Mouse (Mus musculus) embryonic facial prominence, embryonic 15.5 days (tissue): ENCODE measurements around the gene Tango6. TPM values are rescaled to one million over a fixed set of nuclear protein-coding genes. Genes with fewer than 3 reads are reported as not detected.

ENCODE experiments used
- ATAC-seq: fragments of 200-750 bp; cut with Nextera tagmentation; 2 replicates; pipeline ENCODE4 v1.8.0; 2017; ENCODE audit warnings: low read depth, moderate TSS enrichment; ENCODE audit not compliant: insufficient number of reproducible peaks, low FRiP score, low TSS enrichment
- H3K27ac ChIP-seq: fragments of 300-500 bp; sonication (generic); replicated peaks from 2 replicates; pipeline ENCODE4 v1.5.1; 2015; ENCODE audit warnings: mild to moderate bottlenecking, inconsistent platforms
- H3K27me3 ChIP-seq: fragments of 300-500 bp; sonication (generic); 2 replicates; pipeline ENCODE4 v1.6.1; 2015; ENCODE audit warnings: inconsistent platforms
- H3K36me3 ChIP-seq: fragments of 300-500 bp; sonication (generic); 2 replicates; pipeline ENCODE4 v1.6.1; 2015; ENCODE audit warnings: mild to moderate bottlenecking, inconsistent platforms
- H3K4me1 ChIP-seq: fragments of 300-500 bp; sonication (generic); 2 replicates; pipeline ENCODE4 v1.6.1; 2015; ENCODE audit warnings: inconsistent platforms
- H3K4me2 ChIP-seq: fragments of 300-500 bp; sonication (generic); replicated peaks from 2 replicates; pipeline ENCODE4 v1.6.1; 2015; ENCODE audit warnings: mild to moderate bottlenecking, inconsistent platforms
- H3K4me3 ChIP-seq: fragments of 300-500 bp; sonication (generic); replicated peaks from 2 replicates; pipeline ENCODE4 v1.5.1; 2015; ENCODE audit warnings: mild to moderate bottlenecking, inconsistent platforms
- H3K9ac ChIP-seq: fragments of 300-500 bp; sonication (generic); 2 replicates; pipeline ENCODE4 v1.6.1; 2015; ENCODE audit warnings: inconsistent platforms
- H3K9me3 ChIP-seq: fragments of 300-500 bp; sonication (generic); replicated peaks from 2 replicates; pipeline ENCODE4 v1.6.1; 2016; ENCODE audit warnings: inconsistent platforms
- WGBS: fragments of 180-500 bp; shearing (Covaris S2); methylation state at CpG from one replicate; pipeline ENCODE4 v1.1.7; 2015; 5-methylcytosine and 5-hydroxymethylcytosine counted together
- polyA plus RNA-seq: library from polyadenylated mRNA; unstranded; fragments of >200 nt; fragmentation: Nextera tagmentation; extraction: Ambion mirVana; gene quantifications from 2 replicates; pipeline ENCODE4 v1.2.1, GENCODE M21; 2015

The Tango6 gene
- polyA plus RNA-seq = 8.1 and 8.9 TPM in 2 replicates

- ATAC-seq = peak; percentile 96
These were observed at the start of gene Tango6 for GRCm38 (mm10) chr8:106682971-106683668. Gene Tango6 (plus strand): TSS chr8:106683068.

GRCm38 (mm10) chr8:106633361-106634158, 49.3 kb upstream of the Tango6 start:
- Histone ChIP-seq H3K36me3 (no peaks in the 10 kb centered on the region), H3K4me1 (peaks cover 21% of the 10 kb centered on the region), H3K4me3 (no peak overlapping the region), H3K9me3 (no peaks in the 10 kb centered on the region), H3K27ac (no peak overlapping the region), H3K4me2 (no peak overlapping the region), H3K9ac (no peak overlapping the region), H3K27me3 (no peaks in the 10 kb centered on the region)
- 74% methylated on average over 17 of the region's 17 CpGs for WGBS
- no peak for ATAC-seq

More at GRCm38 (mm10) chr8:106682971-106683668, at the start of gene Tango6:
- H3K4me2 ChIP-seq = peak within 1 kb of the TSS; percentile 51
- no peaks in the 10 kb centered on the region for H3K36me3 ChIP-seq
- H3K27ac ChIP-seq = peak within 1 kb of the TSS; percentile 93
- peak within 1 kb of the TSS; percentile 80 for H3K4me3 ChIP-seq
- H3K27me3 ChIP-seq = no peaks in the 10 kb centered on the region
- no peaks in the 10 kb centered on the region for H3K9me3 ChIP-seq
- peak within 1 kb of the TSS; percentile 69 for H3K9ac ChIP-seq
- H3K4me1 ChIP-seq = peaks cover 6% of the 10 kb centered on the region; the same call in 1 of the 2 replicates
- WGBS = under 1% methylated on average over 50 of the region's 50 CpGs

GRCm38 (mm10) chr8:106635284-106635683, 47.6 kb upstream of the Tango6 start:
- no peaks in the 10 kb centered on the region for H3K36me3 ChIP-seq
- ATAC-seq = no peak
- H3K4me1 ChIP-seq = peaks cover 14% of the 10 kb centered on the region; the same call in 1 of the 2 replicates
- no peak overlapping the region for H3K4me3 ChIP-seq
- H3K27me3 ChIP-seq = no peaks in the 10 kb centered on the region
- no peak overlapping the region for H3K4me2 ChIP-seq
- 24% methylated on average over 5 of the region's 5 CpGs for WGBS
- no peaks in the 10 kb centered on the region for H3K9me3 ChIP-seq
- H3K9ac ChIP-seq = no peak overlapping the region
- H3K27ac ChIP-seq = no peak overlapping the region

- H3K4me3 ChIP-seq = no peak overlapping the region
- ATAC-seq = no peak
- H3K9me3 ChIP-seq = no peaks in the 10 kb centered on the region
- no peak overlapping the region for H3K4me2 ChIP-seq
- H3K27ac ChIP-seq = no peak overlapping the region; the same call in 1 of the 2 replicates
- H3K27me3 ChIP-seq = no peaks in the 10 kb centered on the region
- H3K36me3 ChIP-seq = no peaks in the 10 kb centered on the region
- WGBS = 79% methylated on average over 4 of the region's 4 CpGs
- peaks cover 20% of the 10 kb centered on the region for H3K4me1 ChIP-seq
- no peak overlapping the region for H3K9ac ChIP-seq
These were observed 45.4 kb upstream of the Tango6 start for GRCm38 (mm10) chr8:106637446-106637845.

GRCm38 (mm10) chr8:106638768-106639295, 44.0 kb upstream of the Tango6 start:
- Histone ChIP-seq H3K4me1 (peaks cover 17% of the 10 kb centered on the region), H3K36me3 (no peaks in the 10 kb centered on the region), H3K4me2 (no peak overlapping the region), H3K9ac (no peak overlapping the region), H3K4me3 (no peak overlapping the region), H3K27me3 (no peaks in the 10 kb centered on the region), H3K27ac (0 out of 2 replicates have a peak overlapping the region, but pooled peaks have one; percentile 23), H3K9me3 (no peaks in the 10 kb centered on the region)
- WGBS = 75% methylated on average over 7 of the region's 7 CpGs
- no peak for ATAC-seq

GRCm38 (mm10) chr8:106640212-106640611, 42.7 kb upstream of the Tango6 start:
- Histone ChIP-seq H3K9ac (no peak overlapping the region), H3K27ac (no peak overlapping the region), H3K4me2 (no peak overlapping the region), H3K4me3 (no peak overlapping the region), H3K4me1 (peaks cover 18% of the 10 kb centered on the region), H3K27me3 (no peaks in the 10 kb centered on the region), H3K9me3 (no peaks in the 10 kb centered on the region), H3K36me3 (no peaks in the 10 kb centered on the region)
- no peak for ATAC-seq
- 79% methylated on average over 7 of the region's 7 CpGs for WGBS

- H3K27ac ChIP-seq = no peak overlapping the region
- H3K9ac ChIP-seq = no peak overlapping the region
- no peaks in the 10 kb centered on the region for H3K36me3 ChIP-seq
- H3K27me3 ChIP-seq = no peaks in the 10 kb centered on the region
- peaks cover 13% of the 10 kb centered on the region for H3K4me1 ChIP-seq
- no peak overlapping the region for H3K4me2 ChIP-seq
- no peak for ATAC-seq
- H3K9me3 ChIP-seq = no peaks in the 10 kb centered on the region
- WGBS = 56% methylated on average over 5 of the region's 5 CpGs
- H3K4me3 ChIP-seq = no peak overlapping the region
These were observed 41.9 kb upstream of the Tango6 start for GRCm38 (mm10) chr8:106640921-106641320.

GRCm38 (mm10) chr8:106642172-106642571, 40.7 kb upstream of the Tango6 start:
- no peak overlapping the region for H3K4me2 ChIP-seq
- H3K4me3 ChIP-seq = no peak overlapping the region
- H3K36me3 ChIP-seq = no peaks in the 10 kb centered on the region
- H3K9me3 ChIP-seq = no peaks in the 10 kb centered on the region
- H3K27me3 ChIP-seq = no peaks in the 10 kb centered on the region
- no peak for ATAC-seq
- H3K27ac ChIP-seq = no peak overlapping the region
- H3K4me1 ChIP-seq = peaks cover 17% of the 10 kb centered on the region
- no peak overlapping the region for H3K9ac ChIP-seq
- WGBS = 79% methylated on average over 2 of the region's 2 CpGs

- WGBS = 87% methylated on average over 4 of the region's 4 CpGs
- no peak for ATAC-seq
These were observed 39.8 kb upstream of the Tango6 start for GRCm38 (mm10) chr8:106643100-106643499.

GRCm38 (mm10) chr8:106644957-106645356, 37.9 kb upstream of the Tango6 start:
- Histone ChIP-seq H3K36me3 (no peaks in the 10 kb centered on the region), H3K27ac (no peak overlapping the region), H3K9ac (no peak overlapping the region), H3K27me3 (no peaks in the 10 kb centered on the region), H3K4me1 (peaks cover 18% of the 10 kb centered on the region), H3K4me2 (no peak overlapping the region), H3K4me3 (no peak overlapping the region), H3K9me3 (no peaks in the 10 kb centered on the region)
- 62% methylated on average over 3 of the region's 3 CpGs for WGBS
- ATAC-seq = no peak

More at GRCm38 (mm10) chr8:106643100-106643499, 39.8 kb upstream of the Tango6 start:
- H3K9me3 ChIP-seq = no peaks in the 10 kb centered on the region
- no peak overlapping the region for H3K9ac ChIP-seq
- H3K4me1 ChIP-seq = peaks cover 18% of the 10 kb centered on the region
- no peak overlapping the region for H3K4me3 ChIP-seq
- H3K36me3 ChIP-seq = no peaks in the 10 kb centered on the region
- no peak overlapping the region for H3K4me2 ChIP-seq
- no peak overlapping the region for H3K27ac ChIP-seq
- no peaks in the 10 kb centered on the region for H3K27me3 ChIP-seq

GRCm38 (mm10) chr8:106646153-106646552, 36.7 kb upstream of the Tango6 start:
- Histone ChIP-seq H3K4me2 (no peak overlapping the region), H3K27ac (peak overlapping the region; percentile 81), H3K9ac (no peak overlapping the region), H3K4me3 (no peak overlapping the region), H3K36me3 (no peaks in the 10 kb centered on the region), H3K27me3 (no peaks in the 10 kb centered on the region), H3K4me1 (peaks cover 13% of the 10 kb centered on the region), H3K9me3 (no peaks in the 10 kb centered on the region)
- 89% methylated on average over 2 of the region's 2 CpGs for WGBS
- no peak for ATAC-seq
